Mouse (Mus musculus) neural tube, embryonic 13.5 days (tissue): ENCODE data around the gene Pdcd7. TPM values are rescaled to one million over a fixed set of nuclear protein-coding genes. Genes with fewer than 3 reads are reported as not detected.

Source experiments
- ATAC-seq: fragments of 200-750 bp; cut with Nextera tagmentation; 2 replicates; pipeline ENCODE4 v1.8.0; 2017; ENCODE audit warnings: low read depth, mild to moderate bottlenecking, moderate TSS enrichment, moderate library complexity
- H3K27ac ChIP-seq: fragments of 300-500 bp; sonication (generic); replicated peaks from 2 replicates; pipeline ENCODE4 v1.5.1; 2015; ENCODE audit warnings: moderate library complexity, mild to moderate bottlenecking, inconsistent platforms
- H3K27me3 ChIP-seq: fragments of 300-500 bp; sonication (generic); 2 replicates; pipeline ENCODE4 v1.6.1; 2015; ENCODE audit warnings: mild to moderate bottlenecking, inconsistent platforms
- H3K36me3 ChIP-seq: fragments of 300-500 bp; sonication (generic); 2 replicates; pipeline ENCODE4 v1.6.1; 2015; ENCODE audit warnings: mild to moderate bottlenecking, inconsistent platforms
- H3K4me1 ChIP-seq: fragments of 300-500 bp; sonication (generic); replicated peaks from 2 replicates; pipeline ENCODE4 v1.6.1; 2015; ENCODE audit warnings: inconsistent platforms
- H3K4me2 ChIP-seq: fragments of 300-500 bp; sonication (generic); 2 replicates; pipeline ENCODE4 v1.6.1; 2015; ENCODE audit warnings: inconsistent platforms, mild to moderate bottlenecking, moderate library complexity
- H3K4me3 ChIP-seq: fragments of 300-500 bp; sonication (generic); 2 replicates; pipeline ENCODE4 v1.5.1; 2015; ENCODE audit warnings: mild to moderate bottlenecking, inconsistent platforms
- H3K9ac ChIP-seq: fragments of 300-500 bp; sonication (generic); 2 replicates; pipeline ENCODE4 v1.6.1; 2015; ENCODE audit warnings: moderate library complexity, mild to moderate bottlenecking, inconsistent platforms
- H3K9me3 ChIP-seq: fragments of 300-500 bp; sonication (generic); 2 replicates; pipeline ENCODE4 v1.6.1; 2016; ENCODE audit warnings: inconsistent platforms
- WGBS: fragments of 180-500 bp; shearing (Covaris S2); methylation state at CpG from one replicate; pipeline ENCODE4 v1.1.7; 2015; 5-methylcytosine and 5-hydroxymethylcytosine counted together
- polyA plus RNA-seq: library from polyadenylated mRNA; unstranded; fragments of >200 nt; fragmentation: Nextera tagmentation; extraction: Ambion mirVana; gene quantifications from 2 replicates; pipeline ENCODE4 v1.2.1, GENCODE M21; 2015

Pdcd7 gene
- polyA plus RNA-seq, 1 experiment from 2014 or later, result 10.9 TPM

GRCm38 (mm10) chr9:65386373-65387140, 40.7 kb downstream of the Pdcd7 start:
- Histone ChIP-seq H3K27me3 (peaks cover 35% of the 10 kb centered on the region), H3K9ac (no peak overlapping the region), H3K36me3 (no peaks in the 10 kb centered on the region), H3K9me3 (no peaks in the 10 kb centered on the region), H3K4me2 (no peak overlapping the region), H3K27ac (no peak overlapping the region), H3K4me1 (peaks cover 13% of the 10 kb centered on the region), H3K4me3 (no peak overlapping the region)
- no peak for ATAC-seq
- WGBS, result 11% methylated on average over 8 of the region's 8 CpGs

GRCm38 (mm10) chr9:65390752-65391612, 45.1 kb downstream of the Pdcd7 start:
- H3K27me3 ChIP-seq, result peaks cover 56% of the 10 kb centered on the region
- peak overlapping the region; percentile 41 for H3K4me3 ChIP-seq
- H3K36me3 ChIP-seq, result no peaks in the 10 kb centered on the region
- WGBS, result 17% methylated on average over 96 of the region's 96 CpGs
- no peak overlapping the region for H3K27ac ChIP-seq
- peak; percentile 64; the same call in 1 of the 2 replicates for ATAC-seq
- peak overlapping the region; percentile 45 for H3K9ac ChIP-seq
- peaks cover 14% of the 10 kb centered on the region for H3K4me1 ChIP-seq
- peak overlapping the region; percentile 58 for H3K4me2 ChIP-seq
- H3K9me3 ChIP-seq, result no peaks in the 10 kb centered on the region

GRCm38 (mm10) chr9:65391613-65391964, 45.7 kb downstream of the Pdcd7 start, which contains the start of gene Kbtbd13:
Kbtbd13 (minus strand) TSS chr9:65391652.
- Histone ChIP-seq H3K27ac (no peak within 1 kb of the TSS), H3K36me3 (no peaks in the 10 kb centered on the region), H3K4me1 (peaks cover 10% of the 10 kb centered on the region), H3K27me3 (peaks cover 56% of the 10 kb centered on the region), H3K4me2 (peak within 1 kb of the TSS; percentile 58), H3K9ac (peak within 1 kb of the TSS; percentile 45), H3K4me3 (peak within 1 kb of the TSS; percentile 41), H3K9me3 (no peaks in the 10 kb centered on the region)
- WGBS, result 39% methylated on average over 8 of the region's 8 CpGs
- no peak for ATAC-seq

GRCm38 (mm10) chr9:65392638-65393364, 46.9 kb downstream of the Pdcd7 start:
- H3K4me2 ChIP-seq, result no peak overlapping the region
- no peak for ATAC-seq
- H3K27me3 ChIP-seq, result peaks cover 56% of the 10 kb centered on the region
- no peaks in the 10 kb centered on the region for H3K9me3 ChIP-seq
- H3K27ac ChIP-seq, result no peak overlapping the region
- H3K4me1 ChIP-seq, result peaks cover 7% of the 10 kb centered on the region
- WGBS, result 30% methylated on average over 6 of the region's 6 CpGs
- no peak overlapping the region for H3K9ac ChIP-seq
- H3K36me3 ChIP-seq, result no peaks in the 10 kb centered on the region
- H3K4me3 ChIP-seq, result no peak overlapping the region

- Histone ChIP-seq H3K36me3 (no peaks in the 10 kb centered on the region), H3K4me3 (no peak overlapping the region), H3K4me1 (peaks cover 15% of the 10 kb centered on the region), H3K9me3 (no peaks in the 10 kb centered on the region), H3K4me2 (no peak overlapping the region), H3K9ac (no peak overlapping the region), H3K27ac (no peak overlapping the region), H3K27me3 (peaks cover 51% of the 10 kb centered on the region)
- WGBS, result 47% methylated on average over 2 of the region's 2 CpGs
- ATAC-seq, result no peak
Measured at GRCm38 (mm10) chr9:65393606-65394005, 47.7 kb downstream of the Pdcd7 start.

GRCm38 (mm10) chr9:65394360-65394759, 48.5 kb downstream of the Pdcd7 start:
- Histone ChIP-seq H3K4me1 (peaks cover 19% of the 10 kb centered on the region), H3K9me3 (no peaks in the 10 kb centered on the region), H3K27ac (no peak overlapping the region), H3K36me3 (no peaks in the 10 kb centered on the region), H3K4me3 (no peak overlapping the region), H3K4me2 (no peak overlapping the region), H3K9ac (no peak overlapping the region), H3K27me3 (peaks cover 43% of the 10 kb centered on the region)
- WGBS, result 73% methylated on average over 2 of the region's 2 CpGs
- no peak for ATAC-seq

- under 1% methylated on average over 24 of the region's 24 CpGs for WGBS
- no peaks in the 10 kb centered on the region for H3K9me3 ChIP-seq
- no peak within 1 kb of the TSS for H3K27ac ChIP-seq
- peak within 1 kb of the TSS; percentile 70 for H3K9ac ChIP-seq
- ATAC-seq, result peak; percentile 80
- H3K4me1 ChIP-seq, result peaks cover 11% of the 10 kb centered on the region
- H3K36me3 ChIP-seq, result no peaks in the 10 kb centered on the region
- H3K4me3 ChIP-seq, result peak within 1 kb of the TSS; percentile 47
- peaks cover 4% of the 10 kb centered on the region; the same call in 1 of the 2 replicates for H3K27me3 ChIP-seq
- peak within 1 kb of the TSS; percentile 76 for H3K4me2 ChIP-seq
Measured at GRCm38 (mm10) chr9:65398279-65398678, 52.4 kb downstream of the Pdcd7 start, which contains the start of gene Rasl12. Rasl12 (plus strand) TSS chr9:65398506.

- 90% methylated on average over 6 of the region's 6 CpGs for WGBS
- peak overlapping the region; percentile 76; the same call in 1 of the 2 replicates for H3K4me2 ChIP-seq
- no peak for ATAC-seq
- H3K9ac ChIP-seq, result no peak overlapping the region
- H3K9me3 ChIP-seq, result no peaks in the 10 kb centered on the region
- H3K4me1 ChIP-seq, result peaks cover 11% of the 10 kb centered on the region
- no peak overlapping the region for H3K4me3 ChIP-seq
- H3K27me3 ChIP-seq, result peaks cover 4% of the 10 kb centered on the region; the same call in 1 of the 2 replicates
- H3K36me3 ChIP-seq, result no peaks in the 10 kb centered on the region
- no peak overlapping the region for H3K27ac ChIP-seq
Measured at GRCm38 (mm10) chr9:65399934-65400333, 54.0 kb downstream of the Pdcd7 start.

- ATAC-seq, result no peak
- H3K27ac ChIP-seq, result no peak overlapping the region
- no peak overlapping the region for H3K4me2 ChIP-seq
- H3K9me3 ChIP-seq, result no peaks in the 10 kb centered on the region
- no peaks in the 10 kb centered on the region for H3K4me1 ChIP-seq
- no peaks in the 10 kb centered on the region for H3K36me3 ChIP-seq
- no peak overlapping the region for H3K9ac ChIP-seq
- no peak overlapping the region for H3K4me3 ChIP-seq
- no peaks in the 10 kb centered on the region for H3K27me3 ChIP-seq
- WGBS, result 74% methylated on average over 15 of the region's 15 CpGs
Measured at GRCm38 (mm10) chr9:65404331-65405183, 58.7 kb downstream of the Pdcd7 start.

GRCm38 (mm10) chr9:65405184-65405449, 59.2 kb downstream of the Pdcd7 start:
- 88% methylated on average over 2 of the region's 2 CpGs for WGBS
- Histone ChIP-seq H3K4me3 (no peak overlapping the region), H3K4me2 (no peak overlapping the region), H3K9me3 (no peaks in the 10 kb centered on the region), H3K9ac (no peak overlapping the region), H3K27me3 (no peaks in the 10 kb centered on the region), H3K27ac (no peak overlapping the region), H3K36me3 (no peaks in the 10 kb centered on the region), H3K4me1 (no peaks in the 10 kb centered on the region)
- ATAC-seq, result no peak

GRCm38 (mm10) chr9:65407327-65407726, 61.4 kb downstream of the Pdcd7 start:
- Histone ChIP-seq H3K36me3 (no peaks in the 10 kb centered on the region), H3K9me3 (no peaks in the 10 kb centered on the region), H3K27ac (no peak overlapping the region), H3K4me1 (no peaks in the 10 kb centered on the region), H3K27me3 (no peaks in the 10 kb centered on the region), H3K4me2 (no peak overlapping the region), H3K9ac (no peak overlapping the region), H3K4me3 (no peak overlapping the region)
- ATAC-seq, result no peak
- WGBS, result 78% methylated on average over 5 of the region's 5 CpGs
